Mouse (Mus musculus) gastrocnemius, postnatal 25 days (tissue): ENCODE results near the gene Snrpd2. TPM values are rescaled to one million over a fixed set of nuclear protein-coding genes. Genes with fewer than 3 reads are reported as not detected.
A peak's percentile ranks its signal among the peaks of the same experiment; 100 is the strongest.
"Not testable (repeated sequence)": the region's sequence is repeated elsewhere in the genome, so short reads cannot be mapped to it uniquely, and the experiment has no call there.

Source experiments
- DNase-seq: peaks from one replicate; pipeline ENCODE4 v3.0.0; 2022
- total RNA-seq, 2 experiments: library from RNA; stranded (reverse); gene quantifications; 1 replicate in 1 of 2; 2 replicates in 1 of 2; pipeline ENCODE4 v1.2.3; 2021

Gene Snrpd2
- total RNA-seq, 2 experiments from 2014 or later = 48.2 to 50.0 TPM

- peak; percentile 99 for DNase-seq
These were observed 514 bp upstream of the Snrpd2 start, which contains the start of gene Qpctl for GRCm38 (mm10) chr7:19148875-19149541. Gene Qpctl, minus strand, starts transcription at chr7:19149291.

GRCm38 (mm10) chr7:19151121-19151520, 1.6 kb downstream of the Snrpd2 start:
- not testable (repeated sequence) for DNase-seq

GRCm38 (mm10) chr7:19154796-19155195, 5.3 kb downstream of the Snrpd2 start:
- DNase-seq = no peak

- DNase-seq = no peak
These were observed 6.4 kb downstream of the Snrpd2 start for GRCm38 (mm10) chr7:19155825-19156475.

- peak; percentile 86 for DNase-seq
These were observed 7.8 kb downstream of the Snrpd2 start for GRCm38 (mm10) chr7:19157160-19157800.

GRCm38 (mm10) chr7:19158601-19159000, 9.1 kb downstream of the Snrpd2 start:
- no peak for DNase-seq

GRCm38 (mm10) chr7:19159411-19159810, 9.9 kb downstream of the Snrpd2 start:
- DNase-seq = no peak

GRCm38 (mm10) chr7:19160115-19160514, 10.6 kb downstream of the Snrpd2 start:
- no peak for DNase-seq

GRCm38 (mm10) chr7:19162928-19163327, 13.4 kb downstream of the Snrpd2 start:
- no peak for DNase-seq

- no peak for DNase-seq
These were observed 14.2 kb downstream of the Snrpd2 start for GRCm38 (mm10) chr7:19163752-19164151.

- no peak for DNase-seq
These were observed 14.7 kb downstream of the Snrpd2 start for GRCm38 (mm10) chr7:19164189-19164588.

- DNase-seq = no peak
These were observed 15.5 kb downstream of the Snrpd2 start for GRCm38 (mm10) chr7:19164978-19165377.

GRCm38 (mm10) chr7:19165656-19166423, 16.3 kb downstream of the Snrpd2 start, which contains the start of gene Gipr:
Gene Gipr, minus strand, starts transcription at chr7:19166127.
- peak; percentile 37 for DNase-seq

- DNase-seq = no peak
These were observed 17.5 kb downstream of the Snrpd2 start for GRCm38 (mm10) chr7:19166990-19167389.

GRCm38 (mm10) chr7:19169506-19169905, 20.0 kb downstream of the Snrpd2 start:
- DNase-seq = no peak

- no peak for DNase-seq
These were observed 20.6 kb downstream of the Snrpd2 start for GRCm38 (mm10) chr7:19170142-19170541.

- DNase-seq = no peak
These were observed 22.3 kb downstream of the Snrpd2 start for GRCm38 (mm10) chr7:19171831-19172230.

- DNase-seq = peak; percentile 65
These were observed 23.4 kb downstream of the Snrpd2 start for GRCm38 (mm10) chr7:19172874-19173273.

GRCm38 (mm10) chr7:19175708-19176515, 26.4 kb downstream of the Snrpd2 start, which contains the start of gene Eml2:
Gene Eml2, plus strand, starts transcription at chr7:19176421.
- DNase-seq = peak; percentile 62

GRCm38 (mm10) chr7:19176516-19176947, 27.0 kb downstream of the Snrpd2 start:
- no peak for DNase-seq

- no peak for DNase-seq
These were observed 27.7 kb downstream of the Snrpd2 start for GRCm38 (mm10) chr7:19177216-19177615.
